Mouse (Mus musculus): Measurements from ENCODE around the gene Lypd5.

The Lypd5 gene

DNA sequence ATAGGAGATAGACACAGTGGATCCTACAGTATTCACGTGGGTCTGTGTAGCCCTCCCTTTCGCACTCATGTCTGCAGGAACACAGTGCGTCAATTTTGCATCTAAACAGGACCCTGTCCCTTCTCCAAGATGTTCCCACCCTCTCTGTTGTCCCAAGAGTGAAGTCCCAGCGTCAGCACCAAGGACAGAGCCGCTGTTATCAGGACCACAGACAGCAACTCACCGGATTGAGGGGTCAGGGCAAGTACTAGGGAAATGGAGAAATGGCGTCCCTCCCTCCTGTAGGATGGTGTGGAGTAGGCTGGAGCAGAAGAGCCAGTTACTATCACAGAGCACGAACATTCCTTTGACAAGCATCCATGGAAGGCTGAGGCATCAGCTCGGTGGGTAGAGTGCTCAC is 10.3 kb downstream of the Lypd5 start:
- in situ Hi-C loops (cut with MboI, MseI): loop anchor here (10.0 kb wide), 1 partner anchor 396 kb away; no protein-coding TSS in a partner anchor

DNA sequence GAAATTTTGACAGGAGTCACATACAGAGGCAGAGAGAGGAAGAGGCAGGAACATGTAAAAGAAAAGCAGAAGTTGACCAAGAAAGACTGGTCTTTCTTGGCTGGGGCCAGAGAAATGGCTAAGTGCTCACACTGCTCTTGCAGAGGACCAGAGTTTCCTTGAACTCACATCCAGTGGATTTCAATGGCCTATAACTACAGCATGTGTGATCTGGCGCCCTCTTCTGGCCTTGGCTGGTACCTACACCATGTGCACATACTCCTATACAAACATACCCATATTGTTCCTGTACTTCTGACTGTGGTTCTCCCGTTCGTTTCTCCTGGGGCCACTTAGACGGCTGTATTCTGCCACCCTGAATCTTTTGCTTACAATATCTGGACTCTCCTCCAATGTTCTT is 12.0 kb downstream of the Lypd5 start:
- in situ Hi-C loops (cut with MboI, MseI): no loop called here

DNA sequence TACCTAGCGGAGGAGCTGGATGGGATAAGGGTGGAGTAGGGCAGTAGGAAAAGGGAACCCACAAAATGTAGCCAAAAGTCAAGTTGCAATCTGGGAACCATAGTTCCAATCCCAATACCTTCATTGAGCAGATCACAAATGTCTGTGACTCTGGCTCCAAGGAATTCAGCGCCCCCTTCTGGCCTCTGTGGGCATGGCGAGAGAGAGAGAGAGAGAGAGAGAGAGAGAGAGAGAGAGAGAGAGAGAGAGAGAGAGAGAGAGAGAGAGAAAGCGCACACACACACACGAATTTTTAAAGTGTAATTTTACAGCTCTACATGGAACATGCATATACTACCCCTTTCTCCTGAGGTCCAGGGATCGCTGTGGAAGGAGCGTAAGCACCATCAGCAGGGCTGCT is 14.2 kb downstream of the Lypd5 start:
- in situ Hi-C loops (cut with MboI, MseI): no loop called here

DNA sequence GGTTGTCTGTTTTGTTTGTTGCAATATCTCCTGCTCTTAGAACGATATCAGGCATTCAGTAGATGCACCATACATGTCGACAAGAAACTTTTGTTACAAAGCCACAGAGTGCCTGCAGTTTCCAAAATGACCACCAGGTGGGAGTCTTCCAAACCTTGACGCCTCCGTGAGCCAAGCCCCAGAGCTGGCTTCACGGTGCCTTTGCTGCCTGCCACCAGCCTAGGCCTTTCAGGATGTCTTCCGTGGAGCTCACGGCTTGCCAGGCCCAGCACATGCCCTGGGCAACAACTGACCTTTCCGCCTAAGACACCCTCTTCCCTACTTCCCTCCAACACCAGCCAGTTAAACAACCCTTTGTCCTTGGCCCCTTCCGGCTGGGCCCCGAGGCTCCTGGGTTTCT is 15.8 kb downstream of the Lypd5 start:
- in situ Hi-C loops (cut with MboI, MseI): loop anchor here (5.0 kb wide), 1 partner anchor 92 kb away; no protein-coding TSS in a partner anchor

DNA sequence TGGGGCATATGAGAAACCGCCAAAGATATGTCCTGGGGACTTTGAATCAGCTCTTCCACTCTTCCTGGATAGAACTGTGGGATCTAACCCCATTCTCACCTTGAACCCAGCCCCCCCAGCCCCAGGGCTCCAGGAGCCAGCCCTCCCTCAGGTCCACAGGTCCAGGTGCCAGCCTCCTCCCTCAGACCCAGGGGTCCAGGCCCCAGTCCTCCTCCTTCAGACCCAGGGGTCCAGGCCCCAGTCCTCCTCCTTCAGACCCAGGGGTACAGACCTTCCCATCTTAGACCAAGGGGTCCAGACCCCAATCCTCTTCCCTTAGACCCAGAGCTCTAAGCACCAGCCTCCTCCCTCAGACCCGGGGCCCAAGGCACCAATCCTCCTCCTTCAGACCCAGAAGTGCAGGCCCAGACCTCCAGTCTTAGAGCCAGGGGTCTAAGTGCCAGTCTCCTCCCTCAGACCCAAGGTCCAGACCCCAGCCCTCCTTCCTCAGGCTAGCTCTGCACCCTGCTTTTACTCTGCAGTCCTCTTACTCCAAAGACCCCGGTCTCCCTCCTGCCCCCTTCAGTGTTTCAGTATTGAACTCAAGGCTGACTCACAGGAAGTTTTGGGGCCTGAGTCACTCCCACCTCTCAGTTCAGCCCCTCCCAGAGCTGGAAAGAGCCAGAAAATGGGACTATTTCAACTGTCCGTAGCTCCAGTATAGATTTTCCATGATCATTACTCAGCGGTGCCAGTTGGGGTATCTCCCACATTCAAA is 16.4 kb downstream of the Lypd5 start:
- in situ Hi-C loops (cut with MboI, MseI): loop anchor here (5.0 kb wide), 1 partner anchor 92 kb away; no protein-coding TSS in a partner anchor

DNA sequence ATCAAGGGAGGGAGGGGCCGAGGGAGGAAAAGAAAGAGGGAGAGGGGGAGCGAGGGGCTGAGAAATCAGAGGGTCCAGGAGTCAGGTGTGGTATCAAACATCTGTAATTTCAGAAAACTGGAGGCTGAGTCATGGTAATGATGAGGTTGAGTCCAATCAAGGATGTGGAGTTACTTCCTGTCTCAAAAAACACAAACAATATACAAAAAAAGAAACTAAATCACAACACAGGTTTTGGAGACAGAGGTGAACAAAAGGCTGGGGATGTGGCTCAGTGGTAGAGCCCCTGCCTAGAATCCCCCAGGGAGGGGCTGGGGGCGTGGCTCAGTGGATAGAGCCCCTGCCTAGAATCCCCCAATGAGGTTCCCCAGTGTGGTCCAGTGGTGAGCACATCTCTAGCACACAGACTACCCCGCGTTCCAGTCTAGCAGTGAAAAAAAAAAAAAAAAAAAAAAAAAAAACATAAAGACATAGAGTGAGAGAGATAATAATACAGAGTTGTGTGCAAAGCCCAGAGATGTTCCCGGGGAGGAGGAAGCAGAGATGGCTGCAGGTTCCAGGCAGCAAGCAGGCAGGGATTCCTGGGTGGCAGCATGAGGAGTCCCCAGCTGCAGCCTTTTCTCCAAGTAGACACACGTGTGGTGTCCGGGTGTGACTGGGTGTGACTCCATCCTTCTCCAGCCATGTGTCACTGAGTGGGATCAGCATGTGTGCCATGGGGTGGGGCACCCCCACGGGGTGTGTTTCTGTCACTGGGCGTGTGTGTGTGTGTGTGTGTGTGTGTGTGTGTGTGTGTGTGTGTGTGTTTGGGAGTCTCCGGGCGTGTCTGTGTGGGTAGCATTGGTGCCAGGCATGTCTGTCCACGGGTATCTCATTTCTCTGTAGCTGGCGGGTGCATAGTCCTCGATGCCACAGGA is 18.0 kb downstream of the Lypd5 start:
- in situ Hi-C loops (cut with MboI, MseI): loop anchor here (5.0 kb wide), 1 partner anchor 90 kb away; no protein-coding TSS in a partner anchor

DNA sequence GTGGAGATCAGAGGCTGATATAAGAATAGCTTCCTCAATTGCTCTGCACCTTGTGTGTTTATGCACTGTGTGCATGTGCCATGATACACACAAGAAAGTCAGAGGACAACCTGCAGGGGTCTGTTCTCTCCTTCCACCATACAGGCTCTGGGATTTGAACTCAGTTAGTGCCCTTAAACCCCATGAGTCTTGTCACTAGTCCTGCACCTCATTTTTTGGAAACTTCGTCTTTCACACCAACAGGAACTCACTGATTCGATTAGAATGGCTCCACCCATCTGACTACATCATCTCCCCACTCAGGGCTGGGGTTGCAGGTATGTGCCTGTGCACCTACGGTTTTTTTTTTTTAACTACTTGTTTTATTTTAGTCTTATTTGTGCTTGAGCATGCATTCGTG is 19.2 kb downstream of the Lypd5 start:
- in situ Hi-C loops (cut with MboI, MseI): loop anchor here (5.0 kb wide), 1 partner anchor 89 kb away; no protein-coding TSS in a partner anchor

DNA sequence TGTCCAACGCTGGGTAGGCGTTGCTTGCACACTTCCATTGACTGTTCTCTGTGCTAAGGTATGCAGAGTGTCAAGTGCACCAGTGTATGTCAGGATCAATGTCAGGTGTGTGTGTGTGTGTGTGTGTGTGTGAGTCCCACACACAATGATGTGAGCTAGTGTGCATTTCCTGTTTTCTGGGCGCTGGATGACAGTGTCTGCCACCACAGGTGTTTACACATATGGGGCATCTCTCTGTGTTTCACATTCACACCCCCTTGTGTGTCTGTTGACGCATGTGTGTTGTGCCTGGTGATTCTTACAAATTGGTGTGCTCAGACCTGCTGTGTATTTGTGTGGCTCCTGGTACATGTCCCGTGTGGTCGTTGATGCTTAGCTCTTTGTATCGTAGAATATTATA is 19.9 kb downstream of the Lypd5 start:
- in situ Hi-C loops (cut with MboI, MseI): loop anchor here (5.0 kb wide), 1 partner anchor 88 kb away; no protein-coding TSS in a partner anchor

DNA sequence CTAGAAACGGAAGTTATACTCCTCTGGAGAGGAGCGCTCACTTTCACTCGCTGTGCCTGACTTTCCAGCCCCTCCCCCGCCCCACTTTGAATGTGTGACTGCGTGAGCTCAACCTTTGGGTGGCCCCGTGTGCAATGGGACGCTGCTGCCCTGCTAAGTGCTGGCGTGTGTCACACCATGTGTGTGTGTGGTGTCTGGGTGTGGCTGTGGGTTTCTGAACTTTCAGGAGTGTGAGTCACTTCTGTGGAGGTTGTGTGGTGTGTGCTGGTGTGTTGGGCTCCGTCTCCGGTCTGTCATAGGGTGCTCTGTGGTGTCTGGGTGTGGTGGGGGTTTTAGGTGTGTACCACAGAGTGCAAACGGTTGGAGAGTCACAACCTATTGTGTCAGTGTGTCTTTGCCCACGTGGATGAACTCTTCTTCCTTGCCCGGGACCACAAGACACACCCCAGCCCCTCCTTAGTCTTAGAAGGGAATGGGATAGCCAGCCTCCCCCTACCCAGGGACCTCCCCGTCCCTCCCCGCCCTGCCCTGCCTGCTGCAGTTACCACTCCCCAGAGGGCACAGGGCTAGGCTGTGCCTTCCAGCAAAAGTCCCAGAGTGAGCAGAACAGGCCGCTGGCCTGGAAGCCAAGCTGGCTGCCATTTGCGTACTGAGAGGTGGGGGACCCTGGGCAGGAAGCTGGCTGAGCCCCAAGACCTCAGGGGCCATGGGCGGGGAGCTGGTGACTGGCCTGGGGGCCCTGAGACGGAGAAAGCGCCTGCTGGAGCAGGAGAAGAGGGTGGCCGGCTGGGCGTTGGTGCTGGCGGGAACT is 20.9 kb downstream of the Lypd5 start, which contains the start of gene Kcnn4:
TSS of gene Kcnn4 (plus strand) at position 533 of the 811 bp plus-strand sequence.
- in situ Hi-C loops (cut with MboI, MseI): loop anchor here (5.0 to 10.0 kb wide), 4 partner anchors 87 to 1315 kb away; partner anchors contain the start of genes B9d2, Lipe and Tgfb1

DNA sequence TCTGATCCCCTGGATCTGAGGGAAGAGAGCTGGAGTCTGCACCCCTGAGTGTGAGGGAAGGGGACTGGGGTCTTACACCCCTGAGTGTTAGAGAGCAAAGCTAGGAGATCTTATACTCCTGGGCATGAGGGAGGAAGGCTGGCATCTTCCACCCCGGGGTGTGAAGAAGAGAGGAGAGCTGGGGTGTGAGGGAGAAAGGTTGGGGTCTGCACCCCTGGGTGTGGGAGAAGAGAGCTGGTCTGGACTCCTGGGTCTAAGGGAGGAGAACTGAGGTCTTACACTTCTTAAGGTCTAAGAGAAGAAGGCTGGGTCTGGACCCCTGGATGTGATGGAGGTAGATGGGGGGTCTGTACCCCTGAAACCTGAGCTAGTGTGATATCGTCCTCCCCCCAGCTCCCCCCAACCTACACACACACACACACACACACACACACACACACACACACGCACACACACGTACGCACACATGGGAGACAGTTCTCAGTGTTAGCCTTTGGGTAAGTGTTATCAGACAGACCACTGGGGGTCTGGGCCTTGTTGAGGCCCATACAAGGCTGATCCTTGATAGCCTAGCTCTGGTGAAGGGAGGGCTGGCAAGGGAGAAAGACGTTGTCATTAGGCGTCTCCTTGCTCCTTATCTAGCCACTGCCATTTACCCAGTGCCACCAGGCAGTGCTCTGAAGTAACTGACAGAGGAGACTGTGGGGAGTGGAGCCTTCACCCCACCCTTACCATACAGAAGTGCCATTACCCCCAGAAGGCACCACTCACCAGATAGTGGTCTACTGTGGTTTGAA is 22.2 kb downstream of the Lypd5 start:
- in situ Hi-C loops (cut with MboI, MseI): loop anchor here (5.0 to 10.0 kb wide), 3 partner anchors 911 to 1314 kb away; partner anchors contain the start of genes B9d2, Lipe and Tgfb1

DNA sequence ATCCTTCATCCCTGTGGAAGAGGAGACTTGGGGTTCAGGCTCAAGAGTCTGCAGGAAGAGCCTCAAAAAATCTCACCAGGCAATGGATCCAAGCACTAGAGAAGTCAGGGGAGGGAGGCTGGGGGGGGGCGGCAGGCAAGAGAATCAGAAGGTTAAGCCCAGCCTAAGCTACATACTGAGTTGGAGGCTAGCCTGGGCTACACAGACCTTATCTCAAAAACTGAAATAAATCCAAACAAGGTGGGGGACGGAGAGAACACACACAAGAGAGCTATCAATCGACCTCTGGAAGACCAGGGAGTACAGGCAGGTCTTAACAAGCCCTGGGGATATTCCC is 22.8 kb downstream of the Lypd5 start:
- in situ Hi-C loops (cut with MboI, MseI): loop anchor here (5.0 to 10.0 kb wide), 3 partner anchors 911 to 1313 kb away; partner anchors contain the start of genes B9d2, Lipe and Tgfb1

DNA sequence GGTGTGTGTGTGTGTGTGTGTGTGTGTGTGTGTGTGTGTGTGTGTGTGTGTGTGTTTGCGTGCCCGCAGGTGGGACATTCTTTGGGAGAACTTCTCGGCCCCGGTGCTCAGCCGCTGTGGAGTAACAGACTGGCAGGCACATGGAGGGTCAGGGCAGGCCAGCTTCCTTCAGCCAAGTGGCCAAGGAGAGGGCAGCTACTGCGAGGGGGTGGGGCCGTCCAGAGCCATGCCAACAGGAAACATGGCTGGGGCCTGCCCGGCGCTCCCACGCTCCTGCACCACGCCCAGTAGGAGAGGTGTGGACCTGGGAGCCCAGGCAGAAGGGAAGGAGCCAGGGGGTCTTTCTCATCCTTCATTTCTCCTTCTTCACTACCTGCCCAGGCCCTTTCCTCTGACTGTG is 23.3 kb downstream of the Lypd5 start:
- in situ Hi-C loops (cut with MboI, MseI): loop anchor here (5.0 to 10.0 kb wide), 3 partner anchors 910 to 1313 kb away; partner anchors contain the start of genes B9d2, Lipe and Tgfb1

DNA sequence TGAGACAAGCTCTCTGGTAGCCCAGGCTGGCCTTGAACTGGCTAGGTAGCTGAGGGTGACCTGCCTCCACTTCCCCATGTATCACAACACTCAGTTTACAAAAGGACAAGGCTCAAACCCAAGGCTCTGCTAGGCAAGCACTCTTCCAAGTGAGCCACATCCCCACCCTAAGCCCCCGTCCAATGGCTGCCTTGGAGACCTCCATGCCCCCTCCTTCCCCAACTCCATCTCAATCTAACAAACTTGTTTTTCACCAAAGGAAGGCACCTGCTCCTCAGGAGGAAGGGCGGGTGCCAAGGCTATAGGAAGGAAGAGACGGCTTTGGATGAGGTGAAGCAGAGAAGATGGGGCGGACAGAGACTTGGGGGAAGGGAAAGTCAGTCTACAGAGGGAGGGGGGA is 23.8 kb downstream of the Lypd5 start:
- in situ Hi-C loops (cut with MboI, MseI): loop anchor here (5.0 to 10.0 kb wide), 3 partner anchors 910 to 1312 kb away; partner anchors contain the start of genes B9d2, Lipe and Tgfb1

DNA sequence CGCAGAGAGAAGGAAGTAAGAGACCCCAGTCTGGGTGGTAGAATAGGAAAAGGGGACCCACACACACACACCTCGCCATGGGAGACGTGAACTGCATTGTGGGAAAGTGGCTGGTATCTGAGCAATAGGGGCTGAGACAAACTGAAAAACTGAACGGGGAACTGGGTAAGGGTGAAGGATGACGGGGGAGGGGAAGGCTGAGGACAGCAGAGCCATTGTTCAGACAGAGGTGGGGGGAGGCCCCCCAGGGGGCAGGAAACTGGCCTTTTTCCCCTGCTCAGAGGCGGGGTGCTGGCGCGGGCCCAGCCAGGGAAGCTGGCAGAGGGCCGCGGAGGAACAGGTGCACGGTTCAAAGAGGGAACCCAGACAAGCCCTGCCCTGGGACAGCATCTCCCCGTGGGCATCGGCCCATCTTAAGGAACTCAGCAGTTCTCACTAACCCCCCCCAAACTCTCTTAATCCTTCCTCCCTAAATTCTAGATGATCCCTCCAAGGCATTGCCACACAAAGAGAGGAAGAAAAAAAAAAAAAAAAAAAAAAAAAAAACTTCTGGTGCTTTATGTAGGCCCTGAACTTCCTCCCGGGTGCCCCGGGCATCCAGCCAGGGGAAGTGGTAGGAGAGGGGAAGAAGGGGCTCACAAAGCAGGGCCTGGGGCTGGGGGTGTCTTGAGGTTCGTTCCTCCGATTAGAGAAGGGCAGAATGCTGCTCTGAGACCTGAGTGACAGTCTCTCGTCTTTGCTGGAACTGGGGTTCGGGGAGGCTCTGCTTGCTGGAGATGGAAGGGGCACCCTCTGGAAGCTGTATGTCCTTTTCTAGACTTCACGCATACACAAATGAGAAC is 24.8 kb downstream of the Lypd5 start:
- in situ Hi-C loops (cut with MboI, MseI): loop anchor here (5.0 to 10.0 kb wide), 3 partner anchors 909 to 1311 kb away; partner anchors contain the start of genes B9d2, Lipe and Tgfb1

DNA sequence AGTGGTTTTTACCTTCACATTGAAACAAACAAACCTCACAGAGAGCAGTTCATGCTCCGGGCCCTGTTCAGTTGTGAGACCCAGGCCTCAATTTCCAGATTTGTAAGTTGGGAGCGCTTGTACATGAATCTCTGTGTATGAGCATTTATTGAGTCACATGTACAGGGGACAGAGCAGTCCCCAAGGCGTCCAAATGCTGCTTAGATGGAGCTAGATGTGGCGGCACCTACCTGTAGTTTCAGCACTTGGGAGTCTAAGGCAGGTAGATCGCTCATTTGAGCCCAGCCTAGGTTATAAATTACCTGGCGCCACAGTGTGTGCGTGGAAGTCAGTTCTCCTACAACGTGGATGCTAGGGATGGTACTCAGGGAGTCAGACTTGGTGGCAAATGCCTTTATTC is 27.5 kb downstream of the Lypd5 start:
- in situ Hi-C loops (cut with MboI, MseI): loop anchor here (10.0 kb wide), 1 partner anchor 1308 kb away; the partner anchor contains the start of genes B9d2 and Tgfb1

DNA sequence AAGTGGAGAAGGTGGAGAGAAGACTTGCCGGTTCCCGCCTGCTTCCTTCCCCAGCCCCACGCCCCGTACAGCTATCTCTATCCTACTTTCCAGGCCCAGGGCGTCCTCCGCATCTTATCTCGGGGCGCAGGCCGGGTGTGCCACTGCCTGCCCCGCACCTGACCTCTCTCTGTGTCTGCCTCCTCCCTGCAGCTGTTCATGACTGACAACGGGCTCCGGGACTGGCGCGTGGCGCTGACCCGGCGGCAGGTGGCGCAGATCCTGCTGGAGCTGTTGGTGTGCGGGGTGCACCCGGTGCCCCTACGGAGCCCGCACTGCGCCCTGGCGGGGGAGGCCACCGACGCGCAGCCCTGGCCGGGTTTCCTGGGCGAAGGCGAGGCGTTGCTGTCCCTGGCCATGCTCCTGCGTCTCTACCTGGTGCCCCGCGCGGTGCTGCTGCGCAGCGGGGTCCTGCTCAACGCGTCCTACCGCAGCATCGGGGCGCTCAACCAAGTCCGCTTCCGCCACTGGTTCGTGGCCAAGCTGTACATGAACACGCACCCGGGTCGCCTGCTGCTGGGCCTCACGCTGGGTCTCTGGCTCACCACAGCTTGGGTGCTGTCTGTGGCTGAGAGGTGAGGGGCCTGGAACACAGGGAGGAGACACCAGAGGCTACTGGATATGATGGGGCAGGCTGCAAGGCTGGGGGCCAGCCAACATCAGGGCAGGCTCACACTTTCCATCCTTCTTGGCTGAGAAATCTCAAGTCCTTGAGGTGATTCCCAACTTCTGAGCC is 28.3 kb downstream of the Lypd5 start:
- in situ Hi-C loops (cut with MboI, MseI): loop anchor here (10.0 kb wide), 1 partner anchor 1308 kb away; the partner anchor contains the start of genes B9d2 and Tgfb1

DNA sequence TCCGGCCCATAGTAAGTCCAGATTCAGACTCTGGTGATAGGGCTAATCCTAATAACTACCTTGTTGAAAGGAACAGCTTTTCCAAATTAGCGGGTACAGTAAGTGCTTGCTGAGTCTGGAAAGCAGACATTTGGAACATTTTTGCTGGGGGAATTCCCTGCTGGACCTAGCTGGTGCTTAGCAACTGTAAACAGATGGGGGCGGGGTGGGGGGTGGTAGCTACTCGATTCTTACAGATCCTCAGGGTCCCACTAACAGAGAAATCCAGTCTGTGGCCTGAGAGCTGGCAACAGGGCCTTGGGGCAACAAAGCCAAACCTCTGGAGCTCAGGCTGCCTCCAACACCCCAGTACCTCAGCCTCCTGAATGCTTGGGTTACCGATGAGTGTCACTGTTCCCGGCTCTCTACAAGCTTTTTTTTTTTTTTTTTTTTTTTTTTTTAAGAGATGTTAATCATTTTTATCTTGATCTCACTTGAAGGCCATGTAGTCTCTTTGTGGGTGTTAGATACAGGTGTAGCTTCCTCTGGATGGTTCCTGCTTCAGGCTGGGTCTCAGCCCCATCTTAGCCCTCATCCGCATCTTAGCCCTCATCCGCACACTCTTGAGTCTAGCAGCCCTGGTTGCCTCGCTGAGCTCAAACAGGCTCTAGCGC is 29.2 kb downstream of the Lypd5 start:
- in situ Hi-C loops (cut with MboI, MseI): loop anchor here (10.0 kb wide), 1 partner anchor 1307 kb away; the partner anchor contains the start of genes B9d2 and Tgfb1

Measured in regulatory T cell (primary cell).